Mouse (Mus musculus) forebrain, embryonic 11.5 days (tissue): ENCODE results near the gene Olfr497. TPM values are rescaled to one million over a fixed set of nuclear protein-coding genes. Genes with fewer than 3 reads are reported as not detected.

Experiments
- ATAC-seq: fragments of 200-750 bp; cut with Nextera tagmentation; replicated peaks from 2 replicates; pipeline ENCODE4 v1.8.0; 2017; ENCODE audit warnings: moderate TSS enrichment; ENCODE audit not compliant: low FRiP score
- DNase-seq: peaks from one replicate; pipeline ENCODE4 v3.0.0-alpha.2; 2017; ENCODE audit warnings: low spot score
- H3K27ac ChIP-seq: fragments of 300-500 bp; sonication (generic); 2 replicates; pipeline ENCODE4 v1.5.1; 2014; ENCODE audit warnings: low read depth, low read length
- H3K27me3 ChIP-seq: fragments of 300-500 bp; sonication (generic); 2 replicates; pipeline ENCODE4 v1.6.1; 2014; ENCODE audit warnings: mild to moderate bottlenecking, low read length, mixed read lengths; ENCODE audit not compliant: control insufficient read depth, insufficient read depth
- H3K36me3 ChIP-seq: fragments of 300-500 bp; sonication (generic); 2 replicates; pipeline ENCODE4 v1.6.1; 2014; ENCODE audit warnings: mild to moderate bottlenecking, low read length, moderate library complexity, mixed read lengths; ENCODE audit not compliant: control insufficient read depth, insufficient read depth
- H3K4me1 ChIP-seq: fragments of 300-500 bp; sonication (generic); replicated peaks from 2 replicates; pipeline ENCODE4 v1.6.1; 2014; ENCODE audit warnings: low read length, mixed read lengths; ENCODE audit not compliant: control insufficient read depth, insufficient read depth
- H3K4me2 ChIP-seq: fragments of 300-500 bp; sonication (generic); 2 replicates; pipeline ENCODE4 v1.6.1; 2014; ENCODE audit warnings: low read depth, mild to moderate bottlenecking, low read length, moderate library complexity, mixed read lengths; ENCODE audit not compliant: severe bottlenecking
- H3K4me3 ChIP-seq: fragments of 300-500 bp; sonication (generic); 2 replicates; pipeline ENCODE4 v1.5.1; 2014; ENCODE audit warnings: low read depth, low read length
- H3K9ac ChIP-seq: fragments of 300-500 bp; sonication (generic); 2 replicates; pipeline ENCODE4 v1.6.1; 2014; ENCODE audit warnings: low read length
- H3K9me3 ChIP-seq: fragments of 300-500 bp; sonication (generic); 2 replicates; pipeline ENCODE4 v1.6.1; 2016; ENCODE audit warnings: low read length, mixed read lengths; ENCODE audit not compliant: control insufficient read depth
- WGBS: fragments of 180-500 bp; shearing (Covaris S2); extraction: QIAGEN DNeasy Blood & Tissue Kit; methylation state at CpG from one replicate; pipeline ENCODE4 v1.1.7; 2014; 5-methylcytosine and 5-hydroxymethylcytosine counted together
- polyA plus RNA-seq: library from polyadenylated mRNA; unstranded; fragments of >200 nt; fragmentation: Nextera tagmentation; extraction: Ambion mirVana; gene quantifications from 2 replicates; pipeline ENCODE4 v1.2.1, GENCODE M21; 2014

Gene Olfr497
- not detected in 2 replicates for polyA plus RNA-seq

DNA sequence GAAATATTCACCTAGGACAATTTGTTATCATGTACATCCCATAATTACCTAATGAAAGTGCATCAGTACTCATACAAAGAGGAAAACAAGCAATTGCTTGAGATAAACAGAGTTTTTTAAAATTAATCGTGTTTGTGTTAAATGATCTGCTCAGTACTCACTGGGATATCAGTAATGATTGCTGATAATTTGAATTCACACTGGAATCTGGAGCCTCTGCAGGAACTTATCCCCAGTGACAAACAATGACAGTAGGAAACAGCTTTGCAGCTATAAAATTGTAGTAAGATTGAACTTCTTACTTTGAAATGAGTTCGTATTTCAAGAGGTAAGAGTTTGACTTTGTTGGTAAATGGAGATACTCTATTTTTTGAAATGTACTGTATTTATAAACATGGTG lies at the start of gene Olfr497:
Gene Olfr497, plus strand, starts transcription at position 301 of the 400 bp plus-strand sequence.
- DNase-seq, result no peak
- H3K9me3 ChIP-seq, result no peaks in the 10 kb centered on the region
- no peak within 1 kb of the TSS for H3K9ac ChIP-seq
- H3K4me1 ChIP-seq, result no peaks in the 10 kb centered on the region
- no peak within 1 kb of the TSS for H3K4me3 ChIP-seq
- no peak for ATAC-seq
- WGBS, result 76% methylated on average over 2 of the region's 2 CpGs
- H3K27ac ChIP-seq, result no peak within 1 kb of the TSS
- no peaks in the 10 kb centered on the region for H3K27me3 ChIP-seq
- no peak within 1 kb of the TSS for H3K4me2 ChIP-seq
- H3K36me3 ChIP-seq, result no peaks in the 10 kb centered on the region

DNA sequence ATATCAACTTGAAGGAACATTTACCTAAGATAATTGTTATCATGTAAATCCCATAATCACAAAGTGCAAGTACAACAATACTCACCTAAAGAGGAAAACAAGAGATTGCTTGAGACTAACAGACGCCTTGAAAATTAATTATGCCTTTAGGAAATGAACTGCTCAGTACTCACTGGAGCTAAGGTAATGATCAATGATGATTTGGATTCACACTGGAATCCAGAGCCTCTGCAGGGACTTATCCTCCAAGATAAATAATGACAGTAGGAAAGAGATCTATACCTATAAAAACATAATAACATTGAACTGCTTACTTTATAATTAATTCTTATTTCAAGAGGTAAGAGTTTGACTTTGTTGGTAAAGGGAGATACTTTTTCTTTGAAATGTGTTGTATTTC lies 27.4 kb upstream of the Olfr497 start, which contains the start of gene Olfr495:
Gene Olfr495, plus strand, starts transcription at position 301 of the 400 bp plus-strand sequence.
- no peaks in the 10 kb centered on the region for H3K9me3 ChIP-seq
- no peaks in the 10 kb centered on the region for H3K36me3 ChIP-seq
- H3K27ac ChIP-seq, result no peak within 1 kb of the TSS
- H3K4me1 ChIP-seq, result no peaks in the 10 kb centered on the region
- no peak within 1 kb of the TSS for H3K4me3 ChIP-seq
- H3K4me2 ChIP-seq, result no peak within 1 kb of the TSS
- ATAC-seq (no peak), DNase-seq (no peak)
- H3K9ac ChIP-seq, result no peak within 1 kb of the TSS
- 89% methylated on average over 1 of the region's 1 CpGs for WGBS
- H3K27me3 ChIP-seq, result no peaks in the 10 kb centered on the region

DNA sequence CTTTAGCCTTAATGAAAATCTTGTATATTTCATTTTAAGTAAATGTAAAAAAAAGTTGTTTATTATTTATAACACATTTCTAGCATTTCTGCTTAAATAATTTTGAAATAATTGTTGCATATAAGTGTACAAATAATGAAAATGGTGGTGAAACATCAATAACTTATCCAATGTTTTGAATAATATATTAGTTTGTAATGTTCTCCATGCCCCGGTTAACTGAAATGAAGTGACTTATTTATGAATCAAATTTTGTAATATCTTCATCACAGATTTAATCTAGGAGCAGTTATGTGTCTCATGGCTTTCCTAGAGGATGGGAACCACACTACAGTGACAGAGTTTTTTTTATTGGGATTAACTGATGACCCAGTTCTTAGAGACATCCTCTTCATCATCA lies 44.8 kb downstream of the Olfr497 start, which contains the start of gene Olfr498:
Gene Olfr498, plus strand, starts transcription at position 301 of the 400 bp plus-strand sequence.
- no peak for DNase-seq
- Histone ChIP-seq H3K4me2 (no peak within 1 kb of the TSS), H3K27me3 (no peaks in the 10 kb centered on the region), H3K9me3 (no peaks in the 10 kb centered on the region), H3K36me3 (no peaks in the 10 kb centered on the region), H3K4me1 (no peaks in the 10 kb centered on the region), H3K9ac (no peak within 1 kb of the TSS), H3K27ac (no peak within 1 kb of the TSS), H3K4me3 (no peak within 1 kb of the TSS)
- no peak for ATAC-seq
- 98% methylated on average over 1 of the region's 1 CpGs for WGBS

Other genes starting within 250 kb of the Olfr497 start
- gene Olfr486, start 247.7 kb upstream of the Olfr497 start, polyA plus RNA-seq, result not detected in 2 replicates
- gene Olfr487, start 205.8 kb upstream of the Olfr497 start, polyA plus RNA-seq, result not detected in 2 replicates
- gene Olfr488, start 162.1 kb upstream of the Olfr497 start, polyA plus RNA-seq, result not detected in 2 replicates
- gene Olfr490, start 131.5 kb upstream of the Olfr497 start, polyA plus RNA-seq, result not detected in 2 replicates
- gene Olfr491, start 107.0 kb upstream of the Olfr497 start, polyA plus RNA-seq, result not detected in 2 replicates
- not detected in 2 replicates for gene Olfr492, start 96.7 kb upstream of the Olfr497 start, polyA plus RNA-seq
- not detected in 2 replicates for gene Olfr493, start 73.4 kb upstream of the Olfr497 start, polyA plus RNA-seq
- not detected in 2 replicates for gene Olfr494, start 55.1 kb upstream of the Olfr497 start, polyA plus RNA-seq
- gene Olfr495, start 27.3 kb upstream of the Olfr497 start, polyA plus RNA-seq, result not detected in 2 replicates
- not detected in 2 replicates for gene Olfr498, start 44.9 kb downstream of the Olfr497 start, polyA plus RNA-seq
- not detected in 2 replicates for gene Olfr502, start 104.6 kb downstream of the Olfr497 start, polyA plus RNA-seq
- not detected in 2 replicates for gene Olfr503, start 124.1 kb downstream of the Olfr497 start, polyA plus RNA-seq
- not detected in 2 replicates for gene Olfr504, start 145.4 kb downstream of the Olfr497 start, polyA plus RNA-seq
- gene Olfr506, start 190.4 kb downstream of the Olfr497 start, polyA plus RNA-seq, result 0.05 TPM in 1 of 2 replicates, not detected in the other
- not detected in 2 replicates for gene Olfr507, start 201.4 kb downstream of the Olfr497 start, polyA plus RNA-seq
- not detected in 2 replicates for gene Olfr508, start 209.6 kb downstream of the Olfr497 start, polyA plus RNA-seq
- not detected in 2 replicates for gene Olfr509, start 231.5 kb downstream of the Olfr497 start, polyA plus RNA-seq
- not detected in 2 replicates for gene Olfr510, start 246.0 kb downstream of the Olfr497 start, polyA plus RNA-seq